Mouse (Mus musculus) testis, adult 2 months (tissue): ENCODE data around the gene Dock2.

ENCODE experiments used
- CTCF ChIP-seq: fragments of 200-500 bp; IDR thresholded peaks from 2 replicates; pipeline ENCODE4 v1.5.1; 2012; ENCODE audit warnings: low read depth, mild to moderate bottlenecking, inconsistent platforms, low read length, moderate library complexity; ENCODE audit not compliant: control insufficient read depth, insufficient read depth, insufficient replicate concordance
- POLR2A ChIP-seq: fragments of 200-500 bp; IDR thresholded peaks from 2 replicates; pipeline ENCODE4 v1.6.1; 2012; ENCODE audit warnings: low read depth, mild to moderate bottlenecking, inconsistent platforms, low read length, moderate library complexity; ENCODE audit not compliant: control insufficient read depth

DNA sequence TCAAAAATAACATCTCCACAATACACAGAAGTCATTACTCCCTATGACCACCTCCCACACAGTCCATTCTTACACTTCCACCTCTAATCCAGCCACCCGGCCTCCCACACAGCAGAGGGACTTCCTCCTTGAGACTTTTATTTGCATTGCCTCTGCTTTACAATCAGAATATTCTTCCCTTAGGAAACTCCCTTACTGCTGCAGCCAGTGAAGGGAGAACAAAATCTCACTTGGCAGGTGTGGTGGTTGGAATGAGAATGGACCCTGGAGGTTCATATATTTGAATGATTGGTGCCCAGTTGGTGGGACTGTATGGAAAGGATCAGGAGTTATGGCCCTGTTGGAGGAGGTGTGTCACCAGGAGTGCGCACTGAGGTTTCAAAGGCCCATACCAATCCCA is 7.6 kb downstream of the Dock2 start:
- TF ChIP-seq POLR2A, result no peak
- TF ChIP-seq CTCF, result no peak
